Mouse (Mus musculus) limb, embryonic 14.5 days (tissue): Measurements from ENCODE around the gene Gm3542. TPM values are rescaled to one million over a fixed set of nuclear protein-coding genes. Genes with fewer than 3 reads are reported as not detected.
"Not testable (repeated sequence)": the region's sequence is repeated elsewhere in the genome, so short reads cannot be mapped to it uniquely, and the experiment has no call there.

Source experiments
- ATAC-seq: fragments of 200-750 bp; cut with Nextera tagmentation; 2 replicates; pipeline ENCODE4 v1.8.0; 2017; ENCODE audit warnings: low read depth, moderate number of reproducible peaks, moderate TSS enrichment; ENCODE audit not compliant: low FRiP score
- DNase-seq: peaks from one replicate; pipeline ENCODE4 v3.0.0-alpha.2; 2015; ENCODE audit warnings: low spot score
- H3K27ac ChIP-seq: fragments of 300-500 bp; sonication (generic); replicated peaks from 2 replicates; pipeline ENCODE4 v1.5.1; 2014; ENCODE audit warnings: low read depth, mild to moderate bottlenecking, low read length, moderate library complexity, mixed read lengths
- H3K27me3 ChIP-seq: fragments of 300-500 bp; sonication (generic); 2 replicates; pipeline ENCODE4 v1.6.1; 2014; ENCODE audit warnings: low read length, mixed read lengths; ENCODE audit not compliant: control insufficient read depth, insufficient read depth
- H3K36me3 ChIP-seq: fragments of 300-500 bp; sonication (generic); 2 replicates; pipeline ENCODE4 v1.6.1; 2014; ENCODE audit warnings: mild to moderate bottlenecking, low read length, moderate library complexity, mixed read lengths; ENCODE audit not compliant: control insufficient read depth, insufficient read depth
- H3K4me1 ChIP-seq: fragments of 300-500 bp; sonication (generic); 2 replicates; pipeline ENCODE4 v1.6.1; 2014; ENCODE audit warnings: antibody characterized with exemption, low read length, mixed read lengths; ENCODE audit not compliant: control insufficient read depth, insufficient read depth
- H3K4me2 ChIP-seq: fragments of 300-500 bp; sonication (generic); replicated peaks from 2 replicates; pipeline ENCODE4 v1.6.1; 2014; ENCODE audit warnings: low read depth, mild to moderate bottlenecking, low read length, moderate library complexity; ENCODE audit not compliant: severe bottlenecking
- H3K4me3 ChIP-seq: fragments of 300-500 bp; sonication (generic); replicated peaks from 2 replicates; pipeline ENCODE4 v1.5.1; 2014; ENCODE audit warnings: low read length
- H3K9ac ChIP-seq: fragments of 300-500 bp; sonication (generic); 2 replicates; pipeline ENCODE4 v1.6.1; 2014; ENCODE audit warnings: mild to moderate bottlenecking, low read depth, low read length, moderate library complexity; ENCODE audit not compliant: severe bottlenecking
- H3K9me3 ChIP-seq: fragments of 300-500 bp; sonication (generic); 2 replicates; pipeline ENCODE4 v1.6.1; 2016; ENCODE audit warnings: low read length; ENCODE audit not compliant: control insufficient read depth
- WGBS: fragments of 180-500 bp; shearing (Covaris S2); extraction: QIAGEN DNeasy Blood & Tissue Kit; methylation state at CpG from one replicate; pipeline ENCODE4 v1.1.7; 2014; 5-methylcytosine and 5-hydroxymethylcytosine counted together
- polyA plus RNA-seq, 2 experiments: library from polyadenylated mRNA; depleted of rRNA in 1 of 2; stranded (reverse) in 1 of 2; unstranded in 1 of 2; fragments of >200 nt; fragmentation: Nextera tagmentation in 1 of 2; extraction: Ambion mirVana in 1 of 2; gene quantifications; 2 replicates each; pipeline versions ENCODE4 v1.2.1 to v1.2.3; 2012 to 2014

The Gm3542 gene
- polyA plus RNA-seq (2012; rRNA removed) = not detected in 2 replicates
- not detected in 2 replicates for polyA plus RNA-seq (2014; fragmentation: Nextera tagmentation; extraction: Ambion mirVana)

DNA sequence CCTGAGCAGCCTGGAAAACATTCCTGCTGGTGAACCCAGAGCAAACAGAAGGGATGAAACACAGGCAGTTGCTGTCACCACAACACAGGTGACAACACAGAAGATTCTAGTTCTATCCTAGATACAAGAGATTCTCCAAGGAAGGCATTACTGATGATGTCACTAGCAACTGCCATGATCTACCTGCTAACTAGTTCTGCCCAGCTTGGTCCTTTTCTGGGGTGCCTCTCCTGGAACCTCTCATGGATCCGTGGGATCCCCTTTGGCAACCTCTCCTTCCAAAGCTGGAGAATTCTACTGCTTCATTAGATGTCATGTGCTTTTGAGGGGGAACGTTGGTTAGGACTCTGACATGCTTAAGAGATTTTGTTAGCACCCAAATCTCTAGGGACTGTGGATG is at the start of gene Gm3542:
TSS of gene Gm3542 (minus strand) at position 101 of the 400 bp plus-strand sequence.
- H3K4me1 ChIP-seq, H3K4me2 ChIP-seq: not testable (repeated sequence)
- WGBS = no CpG with 5 or more reads among the region's 2 CpGs

More for the DNA sequence above, at the start of gene Gm3542:
- not testable (repeated sequence) for H3K27me3 ChIP-seq, H3K4me3 ChIP-seq, DNase-seq, H3K9ac ChIP-seq, ATAC-seq, H3K9me3 ChIP-seq, H3K27ac ChIP-seq, H3K36me3 ChIP-seq

Other genes with a start within 250 kb of the Gm3542 start
- gene Gm8279, start 203.4 kb downstream of the Gm3542 start, polyA plus RNA-seq (2012; rRNA removed) = not detected in 2 replicates
- not detected in 2 replicates for gene Gm8279, start 203.4 kb downstream of the Gm3542 start, polyA plus RNA-seq (2014; fragmentation: Nextera tagmentation; extraction: Ambion mirVana)
- not detected in 2 replicates for gene Gm3317, start 170.4 kb downstream of the Gm3542 start, polyA plus RNA-seq (2012; rRNA removed)
- not detected in 2 replicates for gene Gm3317, start 170.4 kb downstream of the Gm3542 start, polyA plus RNA-seq (2014; fragmentation: Nextera tagmentation; extraction: Ambion mirVana)
- not detected in 2 replicates for gene Gm8271, start 149.1 kb downstream of the Gm3542 start, polyA plus RNA-seq (2012; rRNA removed)
- not detected in 2 replicates for gene Gm8271, start 149.1 kb downstream of the Gm3542 start, polyA plus RNA-seq (2014; fragmentation: Nextera tagmentation; extraction: Ambion mirVana)
- not detected in 2 replicates for gene Gm3526, start 74.3 kb downstream of the Gm3542 start, polyA plus RNA-seq (2012; rRNA removed)
- gene Gm3526, start 74.3 kb downstream of the Gm3542 start, polyA plus RNA-seq (2014; fragmentation: Nextera tagmentation; extraction: Ambion mirVana) = not detected in 2 replicates
- 0.05 and 0.16 TPM in 2 replicates for gene Gm3500, start 54.1 kb upstream of the Gm3542 start, polyA plus RNA-seq (2012; rRNA removed)
- not detected in 2 replicates for gene Gm3500, start 54.1 kb upstream of the Gm3542 start, polyA plus RNA-seq (2014; fragmentation: Nextera tagmentation; extraction: Ambion mirVana)
- gene Gm3194, start 120.5 kb upstream of the Gm3542 start, polyA plus RNA-seq (2012; rRNA removed) = 2.2 TPM in 2 replicates
- gene Gm3194, start 120.5 kb upstream of the Gm3542 start, polyA plus RNA-seq (2014; fragmentation: Nextera tagmentation; extraction: Ambion mirVana) = 0.54 and 1.00 TPM in 2 replicates
- gene Gm8246, start 142.9 kb upstream of the Gm3542 start, polyA plus RNA-seq (2012; rRNA removed) = not detected in 2 replicates
- gene Gm8246, start 142.9 kb upstream of the Gm3542 start, polyA plus RNA-seq (2014; fragmentation: Nextera tagmentation; extraction: Ambion mirVana) = not detected in 2 replicates
- gene Gm3187, start 149.3 kb upstream of the Gm3542 start, polyA plus RNA-seq (2012; rRNA removed) = not detected in 2 replicates
- gene Gm3187, start 149.3 kb upstream of the Gm3542 start, polyA plus RNA-seq (2014; fragmentation: Nextera tagmentation; extraction: Ambion mirVana) = not detected in 2 replicates
- gene Gm3488, start 166.7 kb upstream of the Gm3542 start, polyA plus RNA-seq (2012; rRNA removed) = 1.0 TPM in 2 replicates
- 0.40 and 0.91 TPM in 2 replicates for gene Gm3488, start 166.7 kb upstream of the Gm3542 start, polyA plus RNA-seq (2014; fragmentation: Nextera tagmentation; extraction: Ambion mirVana)
- 0.08 TPM in 1 of 2 replicates, not detected in the other for gene Gm3532, start 203.6 kb upstream of the Gm3542 start, polyA plus RNA-seq (2012; rRNA removed)
- gene Gm3532, start 203.6 kb upstream of the Gm3542 start, polyA plus RNA-seq (2014; fragmentation: Nextera tagmentation; extraction: Ambion mirVana) = not detected in 2 replicates